Mouse (Mus musculus): ENCODE measurements at regions not wholly inside any gene's neighbourhood (a gene's known extent, or its start where the extent isn't known, plus 50 kb on each side); places are given as distances from the start of the nearest gene placed in this dataset.

DNA sequence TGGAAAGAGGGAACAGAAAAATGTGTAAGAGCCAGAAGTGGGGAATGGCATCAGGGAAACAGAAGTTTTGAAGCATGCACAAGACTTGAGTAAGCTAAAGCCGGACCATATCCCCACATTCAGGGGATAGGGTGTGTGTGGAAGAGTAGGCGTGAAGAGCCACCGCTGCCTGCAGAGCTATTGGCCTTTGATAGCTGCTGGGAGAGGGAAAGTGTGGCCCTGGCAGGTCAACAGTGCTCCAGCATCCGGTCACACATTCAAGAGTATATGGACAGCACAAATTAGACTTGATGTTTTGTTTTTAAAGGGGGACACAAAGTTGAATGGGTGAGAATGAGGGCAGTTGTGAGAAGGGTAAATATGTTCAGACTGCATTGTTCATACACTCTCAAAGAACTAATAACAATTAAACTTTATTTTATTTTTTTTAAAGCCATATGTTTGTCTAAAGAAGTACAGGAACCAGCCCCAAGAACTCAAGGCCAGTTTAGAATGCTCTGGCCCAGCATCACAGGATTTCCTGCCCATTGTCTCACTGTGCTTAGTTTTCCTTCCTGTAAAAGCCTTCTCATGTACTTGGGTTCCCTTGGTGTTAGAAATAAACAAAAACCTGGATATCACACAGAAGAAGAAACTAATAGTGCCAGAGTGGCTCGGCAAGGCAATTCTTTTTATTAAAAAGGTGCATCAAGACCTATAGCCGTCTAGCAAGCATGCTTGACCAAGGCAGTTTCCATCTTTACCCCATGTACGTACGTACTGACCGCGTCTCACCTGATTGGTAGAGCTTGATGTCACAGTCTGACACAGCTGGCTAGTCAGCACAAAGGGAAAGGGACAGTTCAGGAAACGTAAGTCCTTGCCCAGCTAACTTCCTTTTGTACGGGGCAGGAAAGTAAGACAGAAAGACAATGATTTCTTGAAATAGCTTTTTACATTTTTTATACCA lies 144.6 kb upstream of the Rbbp6 start:
- no peak for DNase-seq (ENCODE audit: low spot score)

DNA sequence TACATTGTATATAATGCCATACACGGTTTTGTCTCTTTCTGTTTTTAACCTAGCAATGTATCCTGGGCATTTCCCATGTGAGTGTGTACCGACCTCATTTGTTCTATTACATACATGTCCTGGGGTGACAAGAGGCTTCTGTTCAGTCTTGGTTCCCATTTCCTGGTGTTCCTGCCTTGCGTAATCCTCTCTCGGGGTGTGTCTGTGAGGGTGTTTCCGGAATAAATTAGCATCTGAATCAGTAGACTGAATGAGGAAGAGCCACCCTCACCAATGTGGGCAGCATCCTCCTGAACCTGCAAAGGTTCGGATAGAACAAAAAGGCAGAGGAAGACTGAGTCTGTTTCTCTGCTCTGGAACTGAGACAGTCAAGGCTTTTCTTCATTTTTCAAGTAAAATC lies 142.1 kb upstream of the Rbbp6 start:
- no peak for DNase-seq (ENCODE audit: low spot score)

- DNase-seq (ENCODE audit: low spot score): no peak
These were observed 126.4 kb upstream of the Rbbp6 start for GRCm38 (mm10) chr7:122839091-122839490.

DNA sequence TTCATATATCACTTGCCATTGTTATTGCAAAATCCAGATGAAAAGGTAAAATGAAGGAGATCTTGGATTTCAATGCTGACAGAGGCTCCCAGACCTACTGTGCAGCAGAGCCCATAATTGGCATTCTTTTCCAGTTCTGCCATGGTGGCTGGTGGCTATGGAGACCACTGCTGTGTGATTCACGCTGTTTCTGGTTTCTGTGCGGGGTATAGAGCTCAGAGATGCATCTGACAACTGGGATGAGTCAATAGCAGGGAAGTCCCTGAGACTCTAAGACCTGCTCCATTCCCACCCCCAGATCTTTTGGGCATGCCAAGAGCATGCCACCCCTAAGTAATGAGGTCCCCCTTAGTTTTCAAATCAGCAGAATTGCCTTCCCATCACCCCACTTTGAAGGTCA lies 120.7 kb upstream of the Rbbp6 start:
- no peak for DNase-seq (ENCODE audit: low spot score)

- DNase-seq (ENCODE audit: low spot score): no peak
These were observed 118.1 kb upstream of the Rbbp6 start for GRCm38 (mm10) chr7:122847376-122847775.

DNA sequence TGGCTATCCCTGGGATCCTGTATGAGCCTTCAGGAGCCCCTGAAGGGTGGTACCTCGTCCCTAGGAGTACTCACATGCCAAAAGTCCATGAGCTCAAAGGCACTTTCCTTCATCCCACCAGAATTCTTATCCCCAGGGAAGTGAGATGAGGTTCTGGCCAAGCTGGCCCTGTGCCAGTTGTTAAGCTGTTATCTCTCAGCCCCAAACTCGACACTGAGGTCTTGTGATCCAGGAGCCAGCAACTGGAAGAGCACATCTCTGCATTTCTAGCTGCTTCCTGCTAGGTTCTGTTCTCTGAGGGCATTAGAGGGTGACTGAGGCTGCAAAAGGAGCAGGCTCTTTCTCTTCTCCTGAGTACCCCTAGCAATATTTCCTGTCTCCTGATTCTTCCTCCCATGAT lies 92.1 kb upstream of the Rbbp6 start:
- peak; percentile 12 for DNase-seq (ENCODE audit: low spot score)

DNA sequence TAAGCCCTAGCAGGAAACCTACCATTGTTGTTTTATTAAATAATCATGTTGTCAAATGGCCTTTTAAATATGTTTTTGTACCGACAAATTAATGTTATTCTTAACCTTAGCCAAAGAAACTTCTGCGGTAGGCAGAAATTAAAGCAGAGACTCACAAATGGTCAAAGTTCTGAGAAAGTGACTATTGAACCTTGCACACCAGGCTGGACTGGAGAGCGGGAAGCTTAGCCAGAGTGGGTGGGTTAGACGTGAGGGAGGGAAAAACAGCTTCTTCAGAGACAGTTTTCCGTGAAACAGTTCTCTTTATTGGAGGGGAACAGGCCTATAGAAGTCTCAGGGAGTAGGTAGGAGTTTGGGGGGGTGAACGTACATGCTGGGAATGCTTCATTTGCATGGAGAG lies 89.2 kb upstream of the Rbbp6 start:
- DNase-seq (ENCODE audit: low spot score): no peak

DNA sequence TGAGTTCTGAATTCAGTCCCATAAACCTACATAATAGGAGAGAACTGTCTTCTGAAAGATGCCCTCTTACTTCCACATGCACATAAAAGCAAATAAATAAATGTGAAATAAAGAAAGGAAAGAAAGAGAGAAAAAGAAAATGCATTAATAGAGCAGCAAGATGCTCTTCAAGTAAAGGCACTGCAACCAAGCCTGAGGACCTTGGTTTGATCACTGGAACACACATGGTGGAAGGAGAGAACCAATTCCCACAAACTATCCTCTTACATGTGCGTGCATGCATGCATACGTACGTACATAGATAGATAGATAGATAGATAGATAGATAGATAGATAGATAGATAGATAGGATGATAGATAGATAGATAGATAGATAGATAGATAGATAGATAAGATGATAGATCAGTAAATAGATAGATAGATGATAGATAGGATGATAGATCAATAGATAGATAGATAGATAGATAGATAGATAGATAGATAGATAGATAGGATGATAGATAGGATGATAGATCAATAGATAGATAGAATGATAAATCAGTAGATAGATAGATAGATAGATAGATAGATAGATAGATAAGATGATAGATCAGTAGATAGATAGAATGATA lies 83.5 kb upstream of the Rbbp6 start:
- DNase-seq (ENCODE audit: low spot score): peak; percentile 19

DNA sequence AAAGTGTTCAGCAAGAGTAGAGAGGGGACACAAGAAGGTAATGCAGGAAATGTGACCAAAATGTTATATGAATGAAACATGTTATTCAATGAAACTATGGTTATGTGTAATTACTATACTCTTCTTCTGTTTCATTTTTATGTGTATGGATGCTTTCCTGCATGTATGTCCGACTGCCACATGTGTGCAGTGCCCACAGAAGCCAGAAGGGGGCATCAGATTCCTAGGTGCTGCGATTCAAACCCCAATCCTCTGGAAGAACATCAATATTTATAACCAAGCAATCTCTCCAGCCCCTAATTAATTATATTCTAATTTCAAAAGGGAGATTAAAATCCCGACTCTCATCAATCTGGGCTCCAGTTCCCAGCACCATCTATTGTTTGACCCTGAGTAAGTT lies 78.7 kb upstream of the Rbbp6 start:
- no peak for DNase-seq (ENCODE audit: low spot score)

- no peak for DNase-seq (ENCODE audit: low spot score)
These were observed 68.3 kb upstream of the Rbbp6 start for GRCm38 (mm10) chr7:122897148-122897547.

DNA sequence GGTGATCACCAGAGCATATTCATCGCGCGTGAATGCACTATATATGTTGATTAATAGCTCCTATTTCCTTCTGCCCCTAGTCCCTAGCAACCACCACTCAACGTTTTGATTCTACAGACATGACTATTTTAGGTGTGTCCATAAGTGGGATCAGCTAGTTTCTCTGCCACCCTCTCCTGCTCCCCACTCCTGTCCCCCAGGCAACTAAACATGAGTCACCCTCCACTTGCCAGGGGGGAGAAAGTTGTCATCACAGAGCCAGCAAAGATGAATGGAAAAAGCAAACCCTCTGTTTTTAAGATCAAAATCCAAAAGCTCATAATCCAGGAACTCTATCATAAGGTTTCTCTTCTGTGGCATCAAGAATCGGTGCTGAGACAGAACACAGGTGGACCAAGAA lies 59.4 kb upstream of the Rbbp6 start:
- DNase-seq (ENCODE audit: low spot score): no peak

DNA sequence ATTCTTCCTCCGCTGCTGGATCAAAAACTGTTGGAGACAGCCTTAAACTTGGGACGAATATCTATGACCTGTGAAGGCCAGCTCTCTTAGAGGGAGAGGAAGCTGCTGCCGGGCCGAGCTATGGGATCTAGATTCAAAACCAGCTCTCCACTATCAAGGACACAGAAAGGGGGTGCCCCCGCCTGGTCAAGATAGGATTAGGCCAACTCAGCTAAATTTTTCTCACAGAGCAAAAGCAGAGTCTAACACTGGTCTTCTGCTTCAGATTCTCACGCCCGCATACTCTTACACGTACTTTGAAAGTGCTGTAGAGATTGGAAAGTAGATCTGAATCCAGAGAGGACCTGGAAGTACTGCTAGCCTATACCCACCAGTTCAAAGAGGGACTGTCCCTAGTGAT lies 56.2 kb upstream of the Rbbp6 start:
- DNase-seq (ENCODE audit: low spot score): no peak
